Mouse (Mus musculus): ENCODE data around the gene Olfr54.
"Not testable (repeated sequence)": the region's sequence is repeated elsewhere in the genome, so short reads cannot be mapped to it uniquely, and the experiment has no call there.

The Olfr54 gene

GRCm38 (mm10) chr11:51013936-51014335 lies at the start of gene Olfr54:
TSS of gene Olfr54 (plus strand) at chr11:51014236.
- DNase-seq (ENCODE audit: low read depth in 1 of 2, low spot score in 2 of 2), result no peak

- DNase-seq (ENCODE audit: low read depth in 1 of 2, low spot score in 2 of 2), result no peak
Measured at GRCm38 (mm10) chr11:50964886-50965285, 49.1 kb upstream of the Olfr54 start.

DNA sequence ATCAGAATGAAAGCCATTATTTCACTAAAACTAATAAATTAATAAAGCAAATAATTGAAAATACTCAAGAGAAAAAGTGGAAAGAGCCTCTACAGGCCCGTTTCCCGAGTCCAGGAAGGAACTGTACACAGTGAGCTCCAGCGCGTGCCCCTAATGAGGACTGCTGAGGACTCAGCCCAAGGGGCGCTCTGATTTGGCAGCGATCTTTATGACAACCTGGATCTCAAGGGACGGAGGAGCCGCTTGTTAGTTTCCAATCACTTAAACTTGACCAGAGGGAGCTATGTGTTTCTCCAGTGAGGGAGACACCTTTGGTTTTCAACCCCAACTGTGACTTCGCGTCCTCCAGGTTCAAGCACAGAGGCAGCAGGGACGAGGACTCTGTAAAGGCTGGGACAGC lies 47.8 kb upstream of the Olfr54 start, which contains the start of gene Olfr1378:
Olfr1378 (plus strand) TSS at position 301 of the 400 bp plus-strand sequence.
- no peak for DNase-seq (ENCODE audit: low read depth in 1 of 2, low spot score in 2 of 2)

GRCm38 (mm10) chr11:50977216-50977615 lies 36.8 kb upstream of the Olfr54 start:
- DNase-seq (ENCODE audit: low read depth in 1 of 2, low spot score in 2 of 2), result no peak

DNA sequence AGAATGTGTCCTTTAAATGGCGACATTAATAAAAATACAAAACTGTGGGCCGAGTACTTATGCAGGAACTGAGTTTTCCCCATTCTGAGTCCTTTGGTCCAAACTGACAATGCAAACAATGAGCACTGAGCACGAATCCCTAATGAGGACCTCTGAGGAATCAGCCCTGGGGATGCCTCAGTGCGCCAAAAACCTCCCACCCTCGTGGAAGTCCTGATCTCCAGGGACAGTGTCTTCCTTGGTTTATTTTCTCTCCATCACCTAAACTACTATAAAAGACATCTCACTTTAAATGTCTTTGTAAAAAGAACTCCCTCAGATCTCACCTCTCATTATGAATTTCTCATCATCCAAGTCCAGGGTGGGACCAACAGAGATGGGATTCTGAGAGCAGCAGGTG lies 32.4 kb upstream of the Olfr54 start, which contains the start of gene Olfr1377:
Olfr1377 (plus strand) TSS at position 301 of the 400 bp plus-strand sequence.
- no peak for DNase-seq (ENCODE audit: low read depth in 1 of 2, low spot score in 2 of 2)

GRCm38 (mm10) chr11:51003296-51003695 lies 10.7 kb upstream of the Olfr54 start, which contains the start of gene Olfr51:
TSS of gene Olfr51 (plus strand) at chr11:51003596.
- DNase-seq (ENCODE audit: low read depth in 1 of 2, low spot score in 2 of 2), result no peak

DNA sequence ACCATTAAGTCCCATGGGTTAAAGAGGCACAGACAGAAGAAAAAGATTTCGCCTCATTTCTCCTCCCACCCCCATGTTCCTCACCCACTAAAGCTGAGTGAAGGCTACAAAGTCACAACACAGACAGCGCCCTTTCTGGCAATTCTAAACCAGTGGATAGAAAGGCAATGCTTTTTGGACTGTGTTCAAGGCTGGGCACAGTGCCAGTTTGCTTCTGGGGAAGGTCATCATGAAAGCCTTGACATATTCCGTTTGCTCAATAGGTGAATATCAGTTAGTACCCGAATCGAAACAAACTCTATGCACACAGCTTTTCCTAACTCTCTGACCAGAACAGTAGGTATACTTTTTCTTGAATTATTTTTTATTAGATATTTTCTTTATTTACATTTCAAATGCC lies 2.2 kb upstream of the Olfr54 start:
- DNase-seq (ENCODE audit: low read depth in 1 of 2, low spot score in 2 of 2), result no peak

DNA sequence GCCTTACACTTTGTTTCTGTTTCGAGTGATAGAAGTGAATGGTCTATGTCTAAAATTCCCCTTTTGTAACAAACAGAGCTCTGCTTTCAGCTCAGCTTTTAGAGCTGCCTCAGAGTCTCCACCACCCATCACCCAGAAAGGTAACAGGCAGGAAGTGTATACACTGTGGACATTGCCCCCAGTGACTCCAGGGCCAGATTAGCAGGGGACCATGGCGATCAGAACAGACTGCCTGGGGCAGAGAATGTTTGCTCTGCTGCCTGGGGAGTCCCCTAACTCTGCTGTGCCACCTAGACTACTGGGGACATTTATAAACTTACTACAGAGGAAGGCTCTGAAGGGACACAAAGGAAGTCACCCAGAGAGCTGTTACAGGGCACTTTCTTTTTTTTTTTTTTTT lies 2.3 kb downstream of the Olfr54 start:
- DNase-seq (ENCODE audit: low read depth in 1 of 2, low spot score in 2 of 2), result no peak

DNA sequence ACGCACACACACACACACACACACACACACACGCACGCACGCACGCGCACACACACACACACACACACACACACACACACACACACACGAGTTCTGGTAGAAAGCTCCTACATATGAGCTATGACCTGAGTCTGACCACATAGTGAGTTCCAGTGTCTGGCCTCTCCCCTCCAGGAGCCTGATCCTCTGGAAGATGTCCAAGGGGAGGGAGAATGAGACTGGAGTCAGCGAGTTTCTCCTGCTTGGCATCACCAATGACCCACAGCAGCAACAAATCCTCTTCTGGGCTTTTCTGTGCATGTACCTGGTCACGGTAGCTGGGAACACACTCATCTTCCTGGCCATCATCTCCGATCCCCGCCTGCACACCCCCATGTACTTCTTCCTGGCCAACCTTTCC lies 12.8 kb downstream of the Olfr54 start:
- DNase-seq (ENCODE audit: low read depth in 1 of 2, low spot score in 2 of 2), result not testable (repeated sequence)

DNA sequence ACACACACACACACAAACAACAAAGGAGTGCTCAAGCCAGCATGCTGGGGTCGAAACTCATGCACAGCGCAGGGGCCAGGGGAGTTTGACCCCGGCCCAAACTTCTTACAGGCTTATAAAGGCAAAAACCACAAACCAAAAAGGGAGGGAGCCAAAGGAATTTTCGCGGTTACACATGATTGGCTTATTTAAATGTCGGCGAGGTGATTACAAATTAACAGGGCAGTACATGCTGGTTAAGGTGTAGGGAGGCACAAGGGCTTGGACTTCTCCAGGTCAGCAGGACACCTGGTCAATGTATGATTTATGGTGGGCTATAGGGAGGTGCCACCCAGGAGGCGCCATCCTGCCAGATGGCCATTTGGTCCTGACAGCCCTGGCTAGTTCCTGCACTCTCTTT lies 15.3 kb downstream of the Olfr54 start:
- DNase-seq (ENCODE audit: low read depth in 1 of 2, low spot score in 2 of 2), result not testable (repeated sequence)

- no peak for DNase-seq (ENCODE audit: low read depth in 1 of 2, low spot score in 2 of 2)
Measured at GRCm38 (mm10) chr11:51030225-51030624, 16.2 kb downstream of the Olfr54 start.

DNA sequence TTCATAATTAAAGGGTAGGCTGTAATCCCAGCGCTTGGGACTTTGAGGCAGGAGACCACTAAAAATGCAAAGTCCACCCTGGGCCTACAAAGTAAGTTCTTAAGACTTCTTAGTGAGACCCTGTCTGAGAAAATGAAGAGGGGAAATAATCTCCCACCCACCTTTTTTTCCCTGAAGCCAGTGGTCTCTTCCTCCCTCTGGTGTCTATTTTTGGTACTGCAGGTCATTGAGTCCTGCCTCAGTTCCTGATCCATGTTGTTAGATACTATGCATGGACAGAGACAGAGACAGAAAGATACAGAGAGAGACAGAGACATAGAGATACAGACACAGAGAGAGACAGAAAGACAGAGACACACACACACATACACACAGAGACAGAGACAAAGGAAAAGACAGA lies 18.8 kb downstream of the Olfr54 start:
- DNase-seq (ENCODE audit: low read depth in 1 of 2, low spot score in 2 of 2), result no peak

DNA sequence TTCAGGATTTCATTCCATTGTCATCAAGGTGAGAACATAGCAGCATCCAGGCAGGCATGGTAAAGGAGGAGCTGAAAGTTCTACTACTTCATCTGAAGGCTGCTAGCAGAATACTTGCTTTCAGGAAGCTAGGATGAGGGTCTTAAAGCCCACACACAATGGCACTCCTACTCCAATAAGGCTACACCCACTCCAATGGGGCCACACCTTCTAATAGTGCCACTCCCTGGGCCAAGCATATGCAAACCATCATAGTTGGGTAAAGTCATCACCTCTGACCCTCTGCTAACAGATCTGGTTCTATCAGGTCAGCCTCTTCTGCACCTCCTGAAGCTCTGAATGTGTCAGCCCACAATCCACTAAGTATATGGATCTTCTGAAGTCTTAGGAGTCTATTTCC lies 20.1 kb downstream of the Olfr54 start:
- DNase-seq (ENCODE audit: low read depth in 1 of 2, low spot score in 2 of 2), result not testable (repeated sequence)

- DNase-seq (ENCODE audit: low read depth in 1 of 2, low spot score in 2 of 2), result no peak
Measured at GRCm38 (mm10) chr11:51035951-51036350, 21.9 kb downstream of the Olfr54 start.

- not testable (repeated sequence) for DNase-seq (ENCODE audit: low read depth in 1 of 2, low spot score in 2 of 2)
Measured at GRCm38 (mm10) chr11:51044776-51045175, 30.7 kb downstream of the Olfr54 start.

DNA sequence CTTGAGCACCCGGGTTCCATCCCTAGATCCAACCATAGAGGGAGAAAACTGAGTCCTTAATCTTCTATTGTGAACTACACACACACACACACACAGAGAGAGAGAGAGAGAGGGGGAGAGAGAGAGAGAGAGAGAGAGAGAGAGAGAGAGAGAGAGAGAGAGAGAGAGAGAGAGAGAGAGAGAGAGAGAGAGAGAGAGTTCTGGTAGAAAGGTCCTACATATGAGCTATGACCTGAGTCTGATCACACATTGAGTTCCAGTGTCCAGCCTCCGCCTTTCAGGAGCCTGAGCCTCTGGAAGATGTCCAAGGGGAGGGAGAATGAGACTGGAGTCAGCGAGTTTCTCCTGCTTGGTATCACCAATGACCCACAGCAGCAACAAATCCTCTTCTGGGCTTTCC lies 33.8 kb downstream of the Olfr54 start, which contains the start of gene Olfr1375:
Olfr1375 (plus strand) TSS at position 301 of the 400 bp plus-strand sequence.
- DNase-seq (ENCODE audit: low read depth in 1 of 2, low spot score in 2 of 2), result not testable (repeated sequence)

DNA sequence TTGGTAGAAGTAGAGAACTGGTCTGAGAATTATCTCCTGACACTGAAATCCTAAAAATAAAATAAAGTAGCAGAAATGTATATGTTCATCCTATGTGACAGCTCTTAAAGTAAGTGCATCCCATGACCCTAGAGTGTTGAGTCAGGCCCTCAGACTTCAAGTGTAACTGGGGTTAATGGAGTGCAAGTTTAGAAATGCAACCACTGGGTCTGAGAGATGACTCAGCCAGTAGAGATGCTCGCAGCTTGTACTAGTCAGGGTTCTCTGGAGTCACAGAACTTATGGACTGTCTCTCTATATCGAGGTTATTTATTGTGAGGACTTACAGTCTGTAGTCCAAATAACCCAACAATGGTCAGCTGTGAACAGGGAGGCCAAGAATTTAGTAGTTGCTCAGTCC lies 37.6 kb downstream of the Olfr54 start:
- DNase-seq (ENCODE audit: low read depth in 1 of 2, low spot score in 2 of 2), result no peak

GRCm38 (mm10) chr11:51053230-51053629 lies 39.2 kb downstream of the Olfr54 start:
- DNase-seq (ENCODE audit: low read depth in 1 of 2, low spot score in 2 of 2), result no peak

DNA sequence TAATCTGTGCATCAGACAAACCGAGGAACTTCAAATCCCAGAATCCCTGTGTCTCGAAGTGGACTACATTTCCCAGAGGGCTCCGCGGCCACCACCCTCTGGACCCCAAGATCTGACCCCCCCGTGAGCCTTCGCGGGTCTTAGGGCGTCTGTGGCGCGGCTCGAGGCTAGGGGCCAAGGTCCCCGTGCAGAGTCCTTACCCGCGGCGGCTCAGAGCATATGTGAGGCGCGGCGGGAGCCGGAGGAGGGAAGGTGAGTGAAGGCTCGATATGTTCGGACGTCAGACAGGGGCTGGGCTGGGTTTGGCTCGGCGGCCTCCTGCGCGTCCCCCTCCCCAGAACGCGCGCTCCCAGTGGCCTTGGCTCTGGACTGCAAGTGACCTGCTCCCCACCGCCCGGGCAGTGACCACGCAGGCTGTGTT lies 45.1 kb downstream of the Olfr54 start, which contains the start of gene Zfp354a:
Zfp354a (plus strand) TSS at position 107 of the 421 bp plus-strand sequence.
- DNase-seq (ENCODE audit: low read depth in 1 of 2, low spot score in 2 of 2), result no peak

GRCm38 (mm10) chr11:51059640-51060039 lies 45.6 kb downstream of the Olfr54 start:
- no peak for DNase-seq (ENCODE audit: low read depth in 1 of 2, low spot score in 2 of 2)

- no peak for DNase-seq (ENCODE audit: low read depth in 1 of 2, low spot score in 2 of 2)
Measured at GRCm38 (mm10) chr11:51060981-51061380, 46.9 kb downstream of the Olfr54 start.

DNA sequence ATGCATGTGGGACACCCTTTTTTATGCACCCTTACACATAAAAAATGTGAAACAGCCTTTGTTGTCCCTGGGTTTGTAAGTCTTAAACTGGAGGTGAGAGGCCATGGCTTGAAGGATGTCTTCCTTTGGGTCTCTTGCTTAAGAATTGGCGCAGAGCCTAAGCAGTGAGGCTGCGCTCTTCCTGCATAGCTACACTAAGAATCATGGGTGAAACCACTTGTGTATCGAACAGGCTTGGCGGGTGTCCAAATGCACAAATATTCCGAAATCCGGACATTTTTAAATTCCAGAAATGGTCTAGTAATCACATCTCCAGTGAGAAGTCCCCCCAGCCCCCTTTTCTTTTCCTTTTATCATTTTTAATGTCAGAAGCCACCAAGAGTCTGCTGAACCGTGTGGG lies 49.2 kb downstream of the Olfr54 start:
- no peak for DNase-seq (ENCODE audit: low read depth in 1 of 2, low spot score in 2 of 2)

GRCm38 (mm10) chr11:51063841-51064240 lies 49.8 kb downstream of the Olfr54 start:
- no peak for DNase-seq (ENCODE audit: low read depth in 1 of 2, low spot score in 2 of 2)

All from monocyte, adult 2 months (primary cell).